Comparison of ENCODE assay signal across 8 mouse cellular contexts in genomic region chr10:30802681-30803586, GRCm38 (mm10). TPM values are rescaled to one million over a fixed set of nuclear protein-coding genes. Genes with fewer than 3 reads are reported as not detected.
DNase-seq lines count a peak whose midpoint lies in the region; ATAC-seq and TF ChIP-seq lines count a peak whose summit lies in the region.

TSS of gene Ncoa7 (minus strand) at chr10:30803326.

- no peak for TF ChIP-seq CTCF in gastrocnemius, adult 2 months (IDR thresholded peaks at IDR 0.05)
- no peak for TF ChIP-seq CTCF in hindbrain, postnatal 0 days (IDR thresholded peaks at IDR 0.05; ENCODE audit: low read depth)

- ATAC-seq in activated CD4-positive, CD25-positive, alpha-beta regulatory T cell, adult 4 months: peak; percentile 83
- peak; percentile 93 for ATAC-seq in hindbrain, postnatal 0 days
- peak; percentile 66 for ATAC-seq in megakaryocyte progenitor cell, adult 5-6 weeks (replicated peaks; ENCODE audit: poor library complexity)

- peak within 1 kb of the TSS; percentile 91 for H3K27ac ChIP-seq in gastrocnemius, adult 2 months
- H3K27ac ChIP-seq in hindbrain, postnatal 0 days: peak within 1 kb of the TSS; percentile 99

- intact Hi-C loops in gastrocnemius, adult 2 months (cut with DNase I): no loop called here
- intact Hi-C loops in left cerebral cortex, postnatal 10 days (cut with DNase I): loop anchor here (2.0 to 10.0 kb wide), 3 partner anchors 76 to 1268 kb away; partner anchors contain the start of gene Rspo3

- no peaks in the 10 kb centered on the region for H3K27me3 ChIP-seq in hindbrain, postnatal 0 days (ENCODE audit: insufficient read depth, low read length)

- peak within 1 kb of the TSS; percentile 96 for H3K9ac ChIP-seq in hindbrain, postnatal 0 days (replicated peaks; ENCODE audit: low read length)

- under 1% methylated on average over 87 of the region's 89 CpGs for WGBS in hindbrain, postnatal 0 days

- H3K4me1 ChIP-seq in hindbrain, postnatal 0 days (ENCODE audit: insufficient read depth, low read length): no peaks in the 10 kb centered on the region

- DNase-seq in cerebellum, postnatal 4 days (ENCODE audit: low spot score in 2 of 2): peak; percentile 61 to 78
- DNase-seq in gastrocnemius, adult 2 months: peak; percentile 84
- peak; percentile 86 for DNase-seq in hindbrain, postnatal 0 days (ENCODE audit: low spot score)
- peak; percentile 66 to 88 for DNase-seq in left cerebral cortex, postnatal 10 days (ENCODE audit: extremely low spot score in 1 of 2, low spot score in 2 of 2)
- DNase-seq in right cerebral cortex, postnatal 10 days (ENCODE audit: low spot score in 2 of 2): peak; percentile 80 to 82
- peak; percentile 80 for DNase-seq in urinary bladder, postnatal 14 days (ENCODE audit: low spot score)

- peak within 1 kb of the TSS; percentile 63 for H3K4me2 ChIP-seq in hindbrain, postnatal 0 days (ENCODE audit: low read depth, low read length)

- no peaks in the 10 kb centered on the region for H3K9me3 ChIP-seq in hindbrain, postnatal 0 days (ENCODE audit: low read length)

- H3K36me3 ChIP-seq in hindbrain, postnatal 0 days (ENCODE audit: insufficient read depth, low read length): no peaks in the 10 kb centered on the region

- peak within 1 kb of the TSS; percentile 91 for H3K4me3 ChIP-seq in gastrocnemius, adult 2 months
- peak within 1 kb of the TSS; percentile 95 for H3K4me3 ChIP-seq in hindbrain, postnatal 0 days (ENCODE audit: low read length)

RNA-seq across cellular contexts. Expression of gene Ncoa7, which starts in this region (rescaled TPM):
- polyA plus RNA-seq in activated CD4-positive, CD25-positive, alpha-beta regulatory T cell, adult 4 months (2017; shearing (Covaris generic)): 100 to 1,000 TPM; 132 to 145 TPM
- 1 to 10 TPM; 1.5 to 2.8 TPM for total RNA-seq in gastrocnemius, adult 2 months (2021)
- total RNA-seq in hindbrain, postnatal 0 days (2014; rRNA removed): 19.8 and 26.5 TPM in 2 replicates
- polyA plus RNA-seq in hindbrain, postnatal 0 days (2015; fragmentation: Nextera tagmentation; extraction: Ambion mirVana): 23.4 and 24.4 TPM in 2 replicates
- 100 to 1,000 TPM in 1 of 2 experiments, 10 to 100 TPM in 1; 98.2 to 106 TPM for total RNA-seq in left cerebral cortex, postnatal 10 days (2021)
- 23.0 and 28.1 TPM in 2 replicates for total RNA-seq in megakaryocyte progenitor cell, adult 5-6 weeks (2015)
- total RNA-seq in megakaryocyte progenitor cell, adult 5-6 weeks (2017): 16.0 and 21.2 TPM in 2 replicates

Comparison
In these comparisons a context has a peak if more than half of its experiments do, and no peak if none do; other contexts are left out.
1. Peak in every context shown above with its lines: DNase-seq, ATAC-seq, H3K4me3 ChIP-seq and H3K27ac ChIP-seq.